Mouse (Mus musculus): ENCODE measurements around the gene Lrrk1.

GRCm38 (mm10) chr7:66282265-66282664 lies 105.9 kb downstream of the Lrrk1 start:
- TF ChIP-seq HCFC1 (IDR thresholded peaks at IDR 0.05; ENCODE audit: low read depth, low read length) = no peak
- TF ChIP-seq ELF1 (IDR thresholded peaks at IDR 0.05; ENCODE audit: low read depth, low read length) = no peak
- no peak for TF ChIP-seq USF2 (conservative IDR thresholded peaks at IDR 0.05; ENCODE audit: low read depth, low read length)

All from CH12.LX (cell line).